In genomic region chr1:175725771-175726170, GRCm38 (mm10) we compare ENCODE assay signal across 33 mouse cellular contexts. TPM values are rescaled to one million over a fixed set of nuclear protein-coding genes. Genes with fewer than 3 reads are reported as not detected.
A peak's percentile ranks its signal among the peaks of the same experiment; 100 is the strongest.
DNase-seq lines count a peak whose midpoint lies in the region; ATAC-seq and TF ChIP-seq lines count a peak whose summit lies in the region.
"Had no signal": no experiment of that assay in that cellular context is flagged by ENCODE, and none has a peak within 500 bp of the region (broad histone marks: within the 10 kb centered on the region; RNA-seq: fewer than 3 reads in every experiment).

No protein-coding gene starts in this region.

- H3K36me3 ChIP-seq in forebrain, embryonic 13.5 days (ENCODE audit: poor library complexity, severe bottlenecking) = no peaks in the 10 kb centered on the region
- H3K36me3 ChIP-seq in forebrain, embryonic 12.5 days (replicated peaks) = no peaks in the 10 kb centered on the region
- H3K36me3 ChIP-seq in hindbrain, embryonic 10.5 days = no peaks in the 10 kb centered on the region
- H3K36me3 ChIP-seq in hindbrain, embryonic 14.5 days (replicated peaks; ENCODE audit: control insufficient read depth, insufficient read depth) = no peaks in the 10 kb centered on the region
- no peaks in the 10 kb centered on the region for H3K36me3 ChIP-seq in CH12.LX (replicated peaks in 1 of 2; ENCODE audit: control insufficient read depth in 1 of 2, insufficient read depth in 1 of 2, low read length in 1 of 2)
- H3K36me3 ChIP-seq in stomach, embryonic 15.5 days = no peaks in the 10 kb centered on the region
- H3K36me3 ChIP-seq: embryonic facial prominence, embryonic 13.5 days; hindbrain, embryonic 13.5 days; kidney, embryonic 15.5 days; limb, embryonic 12.5 days; liver, embryonic 12.5 days; midbrain, embryonic 12.5 days had no signal

- H3K4me2 ChIP-seq in forebrain, embryonic 13.5 days = no peak overlapping the region
- no peak overlapping the region for H3K4me2 ChIP-seq in forebrain, embryonic 12.5 days
- H3K4me2 ChIP-seq in hindbrain, embryonic 14.5 days (replicated peaks) = no peak overlapping the region
- peak overlapping the region; percentile 32; the same call in 1 of the 2 replicates for H3K4me2 ChIP-seq in CH12.LX (ENCODE audit: insufficient read depth, low read depth, poor library complexity, severe bottlenecking)
- no peak overlapping the region for H3K4me2 ChIP-seq in stomach, embryonic 15.5 days
- H3K4me2 ChIP-seq: embryonic facial prominence, embryonic 13.5 days; hindbrain, embryonic 13.5 days; kidney, embryonic 15.5 days; limb, embryonic 12.5 days; liver, embryonic 12.5 days; midbrain, embryonic 12.5 days had no signal

- no peak for TF ChIP-seq CTCF in CH12.LX (conservative IDR thresholded peaks at IDR 0.05 in 1 of 2, IDR thresholded peaks at IDR 0.05 in 1 of 2; ENCODE audit: low read depth in 2 of 2, low read length in 2 of 2)

- dilution Hi-C loops in CH12.LX (cut with MboI; ENCODE audit: extremely low pct_ligation_motif_present, extremely low pct_unique_long_range_greater_than_20kb, low sequenced_read_pairs) = no loop called here

- H3K79me2 ChIP-seq in CH12.LX (replicated peaks; ENCODE audit: control insufficient read depth, extremely low read depth, insufficient read depth, poor library complexity, severe bottlenecking) = no peaks in the 10 kb centered on the region

- TF ChIP-seq RAD21 in CH12.LX (IDR thresholded peaks at IDR 0.05; ENCODE audit: low read depth, low read length) = no peak

- no peak for TF ChIP-seq POLR2A in CH12.LX (IDR thresholded peaks at IDR 0.05; ENCODE audit: low read depth, low read length)

- WGBS in forebrain, embryonic 13.5 days = 50% methylated on average over 7 of the region's 7 CpGs
- WGBS in forebrain, embryonic 12.5 days = 52% methylated on average over 7 of the region's 7 CpGs
- 48% methylated on average over 7 of the region's 7 CpGs for WGBS in hindbrain, embryonic 10.5 days
- WGBS in hindbrain, embryonic 14.5 days = 58% methylated on average over 7 of the region's 7 CpGs
- WGBS in stomach, embryonic 15.5 days = 24% methylated on average over 7 of the region's 7 CpGs

- H3K4me3 ChIP-seq in forebrain, embryonic 13.5 days = no peak overlapping the region
- no peak overlapping the region for H3K4me3 ChIP-seq in forebrain, embryonic 12.5 days (replicated peaks)
- H3K4me3 ChIP-seq in hindbrain, embryonic 10.5 days = no peak overlapping the region
- H3K4me3 ChIP-seq in hindbrain, embryonic 14.5 days (replicated peaks; ENCODE audit: low read length) = no peak overlapping the region
- no peak overlapping the region for H3K4me3 ChIP-seq in CH12.LX (replicated peaks in 1 of 3; ENCODE audit: low read depth in 2 of 3, low read length in 2 of 3, poor library complexity in 1 of 3)
- H3K4me3 ChIP-seq in stomach, embryonic 15.5 days (replicated peaks) = no peak overlapping the region
- H3K4me3 ChIP-seq: embryonic facial prominence, embryonic 13.5 days; erythroblast, embryonic 14.5 days; hindbrain, embryonic 13.5 days; kidney, embryonic 15.5 days; limb, embryonic 12.5 days; liver, embryonic 12.5 days; midbrain, embryonic 12.5 days had no signal

- no peaks in the 10 kb centered on the region for H3K4me1 ChIP-seq in forebrain, embryonic 13.5 days
- H3K4me1 ChIP-seq in forebrain, embryonic 12.5 days = 0 out of 2 replicates have a peak, but pooled peaks cover 3% of the 10 kb centered on the region
- H3K4me1 ChIP-seq in hindbrain, embryonic 10.5 days (replicated peaks) = peaks cover 10% of the 10 kb centered on the region; the same call in 1 of the 2 replicates
- no peaks in the 10 kb centered on the region for H3K4me1 ChIP-seq in hindbrain, embryonic 14.5 days (replicated peaks; ENCODE audit: control insufficient read depth, insufficient read depth, low read length)
- no peaks in the 10 kb centered on the region for H3K4me1 ChIP-seq in CH12.LX (ENCODE audit: control insufficient read depth in 1 of 2, insufficient read depth in 2 of 2)
- no peaks in the 10 kb centered on the region for H3K4me1 ChIP-seq in stomach, embryonic 15.5 days
- H3K4me1 ChIP-seq: embryonic facial prominence, embryonic 13.5 days; hindbrain, embryonic 13.5 days; kidney, embryonic 15.5 days; limb, embryonic 12.5 days; liver, embryonic 12.5 days; midbrain, embryonic 12.5 days had no signal

- 0 out of 2 replicates have a peak, but pooled peaks have one; percentile 27 for ATAC-seq in forebrain, embryonic 13.5 days
- no peak for ATAC-seq in forebrain, embryonic 12.5 days (ENCODE audit: low FRiP score)
- no peak for ATAC-seq in hindbrain, embryonic 14.5 days (ENCODE audit: low FRiP score)
- peak; percentile 73 for ATAC-seq in stomach, embryonic 15.5 days (ENCODE audit: insufficient read depth, low FRiP score, low read depth)
- ATAC-seq: CD4-positive, CD25-positive, alpha-beta regulatory T cell, adult 4 months; forebrain, embryonic 14.5 days; inflammation-experienced regulatory T-cells, adult 6 months; liver, embryonic 12.5 days had no signal

- no peak overlapping the region for H3K9ac ChIP-seq in forebrain, embryonic 13.5 days
- H3K9ac ChIP-seq in forebrain, embryonic 12.5 days = no peak overlapping the region
- H3K9ac ChIP-seq in hindbrain, embryonic 14.5 days = no peak overlapping the region
- no peak overlapping the region for H3K9ac ChIP-seq in CH12.LX (ENCODE audit: insufficient read depth, low read depth)
- H3K9ac ChIP-seq in stomach, embryonic 15.5 days = no peak overlapping the region
- H3K9ac ChIP-seq: embryonic facial prominence, embryonic 13.5 days; hindbrain, embryonic 13.5 days; kidney, embryonic 15.5 days; limb, embryonic 12.5 days; liver, embryonic 12.5 days; midbrain, embryonic 12.5 days had no signal

- H3K27ac ChIP-seq in forebrain, embryonic 13.5 days = no peak overlapping the region
- H3K27ac ChIP-seq in forebrain, embryonic 12.5 days = no peak overlapping the region
- 0 out of 2 replicates have a peak overlapping the region, but pooled peaks have one; percentile 4 for H3K27ac ChIP-seq in hindbrain, embryonic 10.5 days
- H3K27ac ChIP-seq in hindbrain, embryonic 14.5 days = no peak overlapping the region
- no peak overlapping the region for H3K27ac ChIP-seq in CH12.LX (ENCODE audit: insufficient read depth, low read depth)
- no peak overlapping the region for H3K27ac ChIP-seq in stomach, embryonic 15.5 days
- H3K27ac ChIP-seq: embryonic facial prominence, embryonic 13.5 days; hindbrain, embryonic 13.5 days; kidney, embryonic 15.5 days; limb, embryonic 12.5 days; liver, embryonic 12.5 days; midbrain, embryonic 12.5 days had no signal

- no peak for DNase-seq in hindbrain, embryonic 10.5 days (ENCODE audit: low spot score)
- no peak for DNase-seq in hindbrain, embryonic 14.5 days (ENCODE audit: low spot score)
- no peak for DNase-seq in CH12.LX (ENCODE audit: extremely low read depth)
- DNase-seq in layer of hippocampus, adult 9-11 months = no peak
- DNase-seq in adrenal gland, postnatal 25 days = no peak
- DNase-seq: adrenal gland, adult 2 months; cerebellum, adult 8-10 months; cerebellum, postnatal 36 days; embryo, embryonic 11 days; kidney, postnatal 36 days; lung, adult 18-20 months; right cerebral cortex, postnatal 14 days had no signal

- in situ Hi-C loops in CH12.LX (cut with MboI; ENCODE audit: low pct_ligation_motif_present, low pct_unique_long_range_greater_than_20kb, low sequenced_read_pairs) = no loop called here

- H3K9me3 ChIP-seq in forebrain, embryonic 13.5 days (replicated peaks) = no peaks in the 10 kb centered on the region
- H3K9me3 ChIP-seq in forebrain, embryonic 12.5 days = no peaks in the 10 kb centered on the region
- no peaks in the 10 kb centered on the region for H3K9me3 ChIP-seq in hindbrain, embryonic 10.5 days
- no peaks in the 10 kb centered on the region for H3K9me3 ChIP-seq in hindbrain, embryonic 14.5 days (ENCODE audit: control insufficient read depth, low read length)
- no peaks in the 10 kb centered on the region for H3K9me3 ChIP-seq in CH12.LX (replicated peaks; ENCODE audit: low read length)
- no peaks in the 10 kb centered on the region for H3K9me3 ChIP-seq in stomach, embryonic 15.5 days
- H3K9me3 ChIP-seq: embryonic facial prominence, embryonic 13.5 days; hindbrain, embryonic 13.5 days; kidney, embryonic 15.5 days; limb, embryonic 12.5 days; liver, embryonic 12.5 days; midbrain, embryonic 12.5 days had no signal

- no peak for TF ChIP-seq EP300 in CH12.LX (IDR thresholded peaks at IDR 0.05; ENCODE audit: low read length)

- H3K27me3 ChIP-seq in forebrain, embryonic 13.5 days = no peaks in the 10 kb centered on the region
- H3K27me3 ChIP-seq in forebrain, embryonic 12.5 days = no peaks in the 10 kb centered on the region
- H3K27me3 ChIP-seq in hindbrain, embryonic 10.5 days (ENCODE audit: insufficient read depth, poor library complexity, severe bottlenecking) = no peaks in the 10 kb centered on the region
- H3K27me3 ChIP-seq in hindbrain, embryonic 14.5 days (ENCODE audit: control insufficient read depth, insufficient read depth, low read length) = no peaks in the 10 kb centered on the region
- H3K27me3 ChIP-seq in CH12.LX (replicated peaks) = no peaks in the 10 kb centered on the region
- no peaks in the 10 kb centered on the region for H3K27me3 ChIP-seq in stomach, embryonic 15.5 days (replicated peaks)
- H3K27me3 ChIP-seq: embryonic facial prominence, embryonic 13.5 days; hindbrain, embryonic 13.5 days; kidney, embryonic 15.5 days; limb, embryonic 12.5 days; liver, embryonic 12.5 days; midbrain, embryonic 12.5 days had no signal

RNA-seq across cellular contexts. Expression of gene Wdr64, which starts 27.4 kb away (rescaled TPM):
- not detected in 2 replicates for polyA plus RNA-seq in forebrain, embryonic 13.5 days (2015; fragmentation: Nextera tagmentation; extraction: Ambion mirVana)
- polyA plus RNA-seq in forebrain, embryonic 12.5 days (2016; fragmentation: Nextera tagmentation; extraction: Ambion mirVana) = not detected in 2 replicates
- not detected in 2 replicates for polyA plus RNA-seq in hindbrain, embryonic 10.5 days (2016; fragmentation: Nextera tagmentation; extraction: Ambion mirVana)
- polyA plus RNA-seq in hindbrain, embryonic 14.5 days (2014; fragmentation: Nextera tagmentation; extraction: Ambion mirVana) = 0.09 TPM in 1 of 2 replicates, not detected in the other
- total RNA-seq in CH12.LX (2012; rRNA removed) (not detected in 2 replicates), CH12.LX (2014; rRNA removed) (not detected in 2 replicates)
- not detected in 2 replicates for polyA plus RNA-seq in CH12.LX (2012; ENCODE audit: insufficient read length, low read depth)
- not detected in 2 replicates for polyA plus RNA-seq in stomach, embryonic 15.5 days (2015; fragmentation: Nextera tagmentation; extraction: Ambion mirVana)
- not detected in 2 replicates for total RNA-seq in adrenal gland, postnatal 25 days (2021)
- total RNA-seq: adrenal gland, adult 2 months; gastrocnemius, adult 8-10 months; granulocyte monocyte progenitor cell, adult 5-6 weeks; layer of hippocampus, adult 8-10 months; megakaryocyte, adult 5-6 weeks had no signal
- polyA plus RNA-seq: adrenal gland, adult 2 months; CD4-positive, CD25-positive, alpha-beta regulatory T cell, adult 4 months; embryonic facial prominence, embryonic 13.5 days; erythroblast, embryonic 14.5 days; forebrain, embryonic 14.5 days; heart, postnatal 0 days; hindbrain, embryonic 13.5 days; inflammation-experienced regulatory T-cells, adult 6 months; limb, embryonic 12.5 days; liver, embryonic 12.5 days; midbrain, embryonic 12.5 days; neural tube, embryonic 11.5 days; spleen, adult 2 months; thymus, postnatal 0 days had no signal

RNA-seq across cellular contexts. Expression of gene Chml, which starts 33.1 kb away (rescaled TPM):
- 2.5 and 2.6 TPM in 2 replicates for polyA plus RNA-seq in forebrain, embryonic 13.5 days (2015; fragmentation: Nextera tagmentation; extraction: Ambion mirVana)
- polyA plus RNA-seq in forebrain, embryonic 12.5 days (2016; fragmentation: Nextera tagmentation; extraction: Ambion mirVana) = 6.2 and 6.5 TPM in 2 replicates
- 4.3 and 6.3 TPM in 2 replicates for polyA plus RNA-seq in hindbrain, embryonic 10.5 days (2016; fragmentation: Nextera tagmentation; extraction: Ambion mirVana)
- 5.9 and 6.2 TPM in 2 replicates for polyA plus RNA-seq in hindbrain, embryonic 14.5 days (2014; fragmentation: Nextera tagmentation; extraction: Ambion mirVana)
- 3.3 and 4.1 TPM in 2 replicates for total RNA-seq in CH12.LX (2012; rRNA removed)
- 6.0 and 6.7 TPM in 2 replicates for total RNA-seq in CH12.LX (2014; rRNA removed)
- polyA plus RNA-seq in CH12.LX (2012; ENCODE audit: insufficient read length, low read depth) = 2.7 and 3.1 TPM in 2 replicates
- polyA plus RNA-seq in stomach, embryonic 15.5 days (2015; fragmentation: Nextera tagmentation; extraction: Ambion mirVana) = 3.2 and 3.3 TPM in 2 replicates
- 9.1 and 10.3 TPM in 2 replicates for total RNA-seq in adrenal gland, postnatal 25 days (2021)

RNA-seq across cellular contexts. Expression of gene Opn3, which starts 33.2 kb away (rescaled TPM):
- 4.8 and 5.6 TPM in 2 replicates for polyA plus RNA-seq in forebrain, embryonic 13.5 days (2015; fragmentation: Nextera tagmentation; extraction: Ambion mirVana)
- 7.7 and 8.5 TPM in 2 replicates for polyA plus RNA-seq in forebrain, embryonic 12.5 days (2016; fragmentation: Nextera tagmentation; extraction: Ambion mirVana)
- polyA plus RNA-seq in hindbrain, embryonic 10.5 days (2016; fragmentation: Nextera tagmentation; extraction: Ambion mirVana) = 14.3 and 14.7 TPM in 2 replicates
- polyA plus RNA-seq in hindbrain, embryonic 14.5 days (2014; fragmentation: Nextera tagmentation; extraction: Ambion mirVana) = 8.2 and 8.3 TPM in 2 replicates
- total RNA-seq in CH12.LX (2012; rRNA removed) = 0.76 and 0.89 TPM in 2 replicates
- total RNA-seq in CH12.LX (2014; rRNA removed) = 1.5 and 1.6 TPM in 2 replicates
- polyA plus RNA-seq in CH12.LX (2012; ENCODE audit: insufficient read length, low read depth) = 2.6 and 2.9 TPM in 2 replicates
- polyA plus RNA-seq in stomach, embryonic 15.5 days (2015; fragmentation: Nextera tagmentation; extraction: Ambion mirVana) = 8.3 and 8.5 TPM in 2 replicates
- total RNA-seq in adrenal gland, postnatal 25 days (2021) = 7.2 and 10.4 TPM in 2 replicates
- polyA plus RNA-seq: CD4-positive, CD25-positive, alpha-beta regulatory T cell, adult 4 months; erythroblast, embryonic 14.5 days; inflammation-experienced regulatory T-cells, adult 6 months had no signal

Comparison
In these comparisons a context has a peak if more than half of its experiments do, and no peak if none do; other contexts are left out.
1. ATAC-seq: peak in forebrain, embryonic 13.5 days (single experiment) and stomach, embryonic 15.5 days (single experiment); none in forebrain, embryonic 12.5 days (single experiment) and hindbrain, embryonic 14.5 days (single experiment).